Mouse (Mus musculus): ENCODE data around the gene Zmynd8.

GRCm38 (mm10) chr2:165858453-165859384 lies 40.1 kb downstream of the Zmynd8 start:
- TF ChIP-seq POLR2A (IDR thresholded peaks at IDR 0.05; ENCODE audit: control insufficient read depth in 1 of 2, insufficient read depth in 1 of 2, low read depth in 1 of 2, low read length in 2 of 2, poor library complexity in 1 of 2) (no peak), GATA1 (IDR thresholded peaks at IDR 0.05; ENCODE audit: low read depth, low read length) (no peak), CTCF (IDR thresholded peaks at IDR 0.05 in 2 of 3, conservative IDR thresholded peaks at IDR 0.05 in 1 of 3; ENCODE audit: control insufficient read depth in 1 of 3, insufficient read depth in 1 of 3, low read depth in 2 of 3, low read length in 3 of 3, poor library complexity in 1 of 3, severe bottlenecking in 1 of 3) (no peak), BHLHE40 (IDR thresholded peaks at IDR 0.05; ENCODE audit: borderline replicate concordance, low read depth, low read length) (no peak), MXI1 (IDR thresholded peaks at IDR 0.05; ENCODE audit: low read depth, low read length) (no peak), EP300 (IDR thresholded peaks at IDR 0.05; ENCODE audit: low read depth in 1 of 2, low read length in 2 of 2) (no peak), ELF1 (IDR thresholded peaks at IDR 0.05; ENCODE audit: low read depth, low read length) (no peak), MAX (IDR thresholded peaks at IDR 0.05; ENCODE audit: low read length) (no peak), ZNF384 (IDR thresholded peaks at IDR 0.05; ENCODE audit: low read depth, low read length) (no peak), USF1 (IDR thresholded peaks at IDR 0.05; ENCODE audit: low read depth, low read length) (no peak), TAL1 (IDR thresholded peaks at IDR 0.05; ENCODE audit: low read length) (no peak), JUND (IDR thresholded peaks at IDR 0.05; ENCODE audit: low read depth, low read length) (no peak), POLR2AphosphoS2 (IDR thresholded peaks at IDR 0.05; ENCODE audit: low read length) (no peak)

Data from MEL (cell line).